Mouse (Mus musculus): ENCODE results near the gene Smok2a. TPM values are rescaled to one million over a fixed set of nuclear protein-coding genes. Genes with fewer than 3 reads are reported as not detected.
"Not testable (repeated sequence)": the region's sequence is repeated elsewhere in the genome, so short reads cannot be mapped to it uniquely, and the experiment has no call there.

Gene Smok2a
- polyA plus RNA-seq (2015; fragmentation: Nextera tagmentation; extraction: Ambion mirVana), result not detected in 2 replicates

DNA sequence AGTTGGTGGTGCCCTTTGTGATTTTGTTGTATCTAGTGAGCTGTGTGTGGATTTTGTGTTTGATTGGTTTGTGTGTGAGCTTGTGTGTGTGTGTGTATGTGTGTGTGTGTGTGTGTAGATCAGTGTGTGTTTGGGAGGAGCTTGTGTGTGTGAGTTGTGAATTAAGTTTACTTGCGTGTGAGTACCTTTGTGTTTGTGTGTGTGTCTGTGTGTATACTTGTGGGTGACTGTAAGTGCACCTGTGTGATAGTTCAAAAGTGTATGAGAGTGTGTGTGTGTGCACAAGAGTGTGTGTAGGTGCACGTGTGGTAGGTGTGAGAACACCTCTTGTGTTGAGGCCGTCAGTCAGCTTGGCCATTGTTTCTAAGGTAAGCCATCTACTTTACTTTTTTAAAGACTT is at the start of gene Smok2a:
Gene Smok2a, plus strand, starts transcription at position 301 of the 400 bp plus-strand sequence.
- no peaks in the 10 kb centered on the region for H3K36me3 ChIP-seq (ENCODE audit: control insufficient read depth, insufficient read depth)
- TF ChIP-seq CTCF (IDR thresholded peaks at IDR 0.05; ENCODE audit: low read depth), result no peak
- no peaks in the 10 kb centered on the region for H3K4me1 ChIP-seq (replicated peaks; ENCODE audit: control insufficient read depth, insufficient read depth, low read length)
- no peak for ATAC-seq
- H3K27me3 ChIP-seq (replicated peaks; ENCODE audit: control insufficient read depth, insufficient read depth, low read length), result no peaks in the 10 kb centered on the region
- H3K4me3 ChIP-seq (ENCODE audit: low read depth, low read length), result no peak within 1 kb of the TSS
- H3K27ac ChIP-seq (ENCODE audit: low read depth, low read length), result no peak within 1 kb of the TSS
- H3K9ac ChIP-seq (ENCODE audit: low read depth, low read length), result no peak within 1 kb of the TSS
- H3K9me3 ChIP-seq (ENCODE audit: control insufficient read depth), result peaks cover 79% of the 10 kb centered on the region
- no peak within 1 kb of the TSS for H3K4me2 ChIP-seq (replicated peaks; ENCODE audit: low read depth)
- 83% methylated on average over 3 of the region's 3 CpGs for WGBS

DNA sequence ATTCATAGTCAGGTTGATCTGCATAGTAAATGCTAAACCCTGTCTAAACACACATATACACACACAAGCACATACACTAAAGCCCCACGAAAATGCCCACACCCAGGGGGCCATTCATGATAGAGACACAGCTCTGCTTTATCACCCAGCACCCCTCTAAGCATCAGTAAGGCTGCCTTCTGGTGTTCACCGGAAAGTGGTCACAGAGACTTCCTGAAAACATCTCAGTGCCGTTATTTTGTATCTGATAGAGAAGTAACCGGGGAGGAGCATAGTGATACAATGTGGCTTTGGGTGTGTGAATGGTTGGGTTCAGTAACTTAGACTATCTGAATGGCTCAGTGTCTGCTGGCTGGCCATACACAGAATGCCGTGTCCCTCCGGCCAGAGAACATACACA is 47.4 kb upstream of the Smok2a start:
- not testable (repeated sequence) for H3K4me2 ChIP-seq (replicated peaks; ENCODE audit: low read depth); H3K27ac ChIP-seq (ENCODE audit: low read depth, low read length); H3K9ac ChIP-seq (ENCODE audit: low read depth, low read length); H3K9me3 ChIP-seq (ENCODE audit: control insufficient read depth); H3K4me1 ChIP-seq (replicated peaks; ENCODE audit: control insufficient read depth, insufficient read depth, low read length); H3K36me3 ChIP-seq (ENCODE audit: control insufficient read depth, insufficient read depth); ATAC-seq; H3K27me3 ChIP-seq (replicated peaks; ENCODE audit: control insufficient read depth, insufficient read depth, low read length); H3K4me3 ChIP-seq (ENCODE audit: low read depth, low read length)
- WGBS, result 86% methylated on average over 6 of the region's 6 CpGs

DNA sequence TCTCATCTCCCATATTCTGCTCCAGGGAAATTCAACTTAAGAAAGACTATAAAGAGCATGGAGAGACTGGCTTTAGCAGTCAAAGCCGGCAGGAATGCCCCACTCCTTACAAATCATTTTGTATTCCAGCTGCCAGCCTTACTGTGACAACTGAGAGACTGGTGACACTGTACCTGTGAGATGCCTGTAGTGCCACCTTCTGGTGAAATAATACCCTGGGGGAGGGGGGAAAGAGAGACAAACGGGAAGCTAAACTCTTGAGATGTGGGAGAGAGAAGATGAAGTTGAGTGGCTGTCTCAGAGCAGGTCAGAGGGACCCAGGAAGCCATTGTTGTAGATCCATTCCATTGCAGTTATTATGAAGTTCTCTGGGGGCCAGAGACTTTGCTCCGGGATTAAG is 47.0 kb upstream of the Smok2a start:
- ATAC-seq; H3K4me2 ChIP-seq (replicated peaks; ENCODE audit: low read depth); H3K27me3 ChIP-seq (replicated peaks; ENCODE audit: control insufficient read depth, insufficient read depth, low read length); H3K9ac ChIP-seq (ENCODE audit: low read depth, low read length); H3K4me1 ChIP-seq (replicated peaks; ENCODE audit: control insufficient read depth, insufficient read depth, low read length); H3K4me3 ChIP-seq (ENCODE audit: low read depth, low read length); H3K27ac ChIP-seq (ENCODE audit: low read depth, low read length); H3K9me3 ChIP-seq (ENCODE audit: control insufficient read depth); H3K36me3 ChIP-seq (ENCODE audit: control insufficient read depth, insufficient read depth): not testable (repeated sequence)
- WGBS, result 67% methylated on average over 1 of the region's 3 CpGs
- peak; percentile 15; the same call in 1 of the 2 replicates for TF ChIP-seq CTCF (IDR thresholded peaks at IDR 0.05; ENCODE audit: low read depth)

DNA sequence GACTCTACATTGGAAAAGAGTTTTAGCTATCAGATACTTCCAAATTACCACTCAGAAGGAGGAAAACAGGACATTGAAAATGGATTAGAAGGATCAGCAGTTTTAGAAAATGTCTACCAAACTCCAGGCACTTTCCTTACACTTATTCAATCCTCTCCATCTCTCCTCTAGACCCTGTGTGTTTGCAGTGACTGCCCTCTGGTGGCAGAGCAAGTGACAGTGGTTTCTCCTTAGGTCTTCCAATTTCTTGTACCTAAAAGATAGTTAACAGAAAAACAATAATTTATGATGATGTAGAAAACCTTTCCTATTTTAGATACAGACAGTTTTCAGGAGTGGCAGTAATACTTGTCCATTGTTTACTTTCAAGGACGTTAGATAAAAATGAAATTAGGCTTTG is 45.4 kb upstream of the Smok2a start:
- not testable (repeated sequence) for H3K4me1 ChIP-seq (replicated peaks; ENCODE audit: control insufficient read depth, insufficient read depth, low read length); H3K36me3 ChIP-seq (ENCODE audit: control insufficient read depth, insufficient read depth); H3K27ac ChIP-seq (ENCODE audit: low read depth, low read length); H3K4me2 ChIP-seq (replicated peaks; ENCODE audit: low read depth); H3K4me3 ChIP-seq (ENCODE audit: low read depth, low read length); H3K27me3 ChIP-seq (replicated peaks; ENCODE audit: control insufficient read depth, insufficient read depth, low read length); ATAC-seq; H3K9ac ChIP-seq (ENCODE audit: low read depth, low read length); H3K9me3 ChIP-seq (ENCODE audit: control insufficient read depth)
- no CpG with 5 or more reads among the region's 1 CpGs for WGBS

DNA sequence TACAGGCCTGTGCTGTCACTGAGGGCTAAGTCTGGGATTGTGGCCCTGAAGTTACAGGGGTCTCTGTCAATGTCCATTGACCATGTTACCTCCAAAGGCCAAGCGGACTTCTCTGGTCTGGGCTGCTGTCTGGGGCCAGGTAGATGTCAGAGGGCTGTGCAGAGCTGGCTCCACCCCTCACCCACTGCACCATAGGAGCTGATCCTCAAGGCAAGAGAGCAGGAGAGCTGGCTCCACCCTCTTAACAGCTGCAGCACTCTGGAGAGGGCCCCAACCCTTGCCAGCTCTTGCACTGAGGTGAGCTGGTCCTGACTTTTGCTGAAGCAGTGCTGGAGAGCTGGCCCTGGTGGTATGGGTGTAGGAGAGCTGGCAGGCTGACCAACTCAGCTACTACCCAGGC is 43.2 kb upstream of the Smok2a start:
- H3K9ac ChIP-seq (ENCODE audit: low read depth, low read length); H3K9me3 ChIP-seq (ENCODE audit: control insufficient read depth); H3K27me3 ChIP-seq (replicated peaks; ENCODE audit: control insufficient read depth, insufficient read depth, low read length); H3K4me1 ChIP-seq (replicated peaks; ENCODE audit: control insufficient read depth, insufficient read depth, low read length); H3K4me2 ChIP-seq (replicated peaks; ENCODE audit: low read depth); ATAC-seq; H3K27ac ChIP-seq (ENCODE audit: low read depth, low read length); H3K36me3 ChIP-seq (ENCODE audit: control insufficient read depth, insufficient read depth); H3K4me3 ChIP-seq (ENCODE audit: low read depth, low read length): not testable (repeated sequence)
- WGBS, result 48% methylated on average over 1 of the region's 1 CpGs

DNA sequence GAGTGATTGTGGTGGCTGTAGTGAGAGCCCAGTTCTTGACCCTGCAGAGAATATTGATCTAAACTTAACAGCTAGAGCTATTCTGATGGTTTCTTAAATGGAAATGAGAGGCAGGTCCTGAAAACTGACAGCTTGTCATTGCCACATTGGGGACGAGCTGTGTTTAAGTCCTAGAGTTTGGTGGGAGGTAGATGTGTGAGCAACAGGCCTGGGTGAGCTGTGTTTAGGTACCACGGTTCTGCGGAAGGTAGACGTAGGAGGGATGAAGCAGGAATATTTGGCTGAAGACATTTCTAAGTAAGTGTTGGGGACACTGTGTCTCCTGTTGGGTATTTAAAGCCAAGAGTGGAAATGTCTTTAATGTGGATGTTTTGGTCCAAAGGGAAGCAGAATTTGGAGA is 42.0 kb upstream of the Smok2a start:
- H3K27me3 ChIP-seq (replicated peaks; ENCODE audit: control insufficient read depth, insufficient read depth, low read length); H3K9ac ChIP-seq (ENCODE audit: low read depth, low read length); ATAC-seq; H3K27ac ChIP-seq (ENCODE audit: low read depth, low read length); H3K4me1 ChIP-seq (replicated peaks; ENCODE audit: control insufficient read depth, insufficient read depth, low read length); H3K4me2 ChIP-seq (replicated peaks; ENCODE audit: low read depth); H3K9me3 ChIP-seq (ENCODE audit: control insufficient read depth); H3K4me3 ChIP-seq (ENCODE audit: low read depth, low read length); H3K36me3 ChIP-seq (ENCODE audit: control insufficient read depth, insufficient read depth): not testable (repeated sequence)
- 87% methylated on average over 4 of the region's 4 CpGs for WGBS

DNA sequence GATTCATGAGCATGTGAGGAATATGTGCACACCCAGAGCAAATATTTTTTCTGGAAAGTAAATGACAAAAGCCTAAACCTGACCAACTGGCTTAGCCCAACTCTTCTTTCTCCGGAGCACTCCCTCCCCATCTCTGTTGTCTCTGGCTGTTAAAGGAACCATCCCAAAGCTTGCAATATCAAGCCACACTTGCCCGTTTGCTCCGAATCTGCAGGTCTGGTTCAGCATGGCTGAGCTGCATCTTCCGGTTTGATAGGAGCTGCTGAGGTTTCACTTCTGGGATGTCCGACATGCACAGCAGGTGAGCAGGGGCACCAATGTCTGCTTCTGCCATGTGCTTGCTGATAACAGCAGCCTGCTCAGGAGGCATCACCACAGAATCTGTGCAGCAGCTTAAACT is 40.5 kb upstream of the Smok2a start:
- H3K27ac ChIP-seq (ENCODE audit: low read depth, low read length); H3K4me1 ChIP-seq (replicated peaks; ENCODE audit: control insufficient read depth, insufficient read depth, low read length); H3K9ac ChIP-seq (ENCODE audit: low read depth, low read length); H3K36me3 ChIP-seq (ENCODE audit: control insufficient read depth, insufficient read depth); H3K4me2 ChIP-seq (replicated peaks; ENCODE audit: low read depth); ATAC-seq; H3K27me3 ChIP-seq (replicated peaks; ENCODE audit: control insufficient read depth, insufficient read depth, low read length); H3K4me3 ChIP-seq (ENCODE audit: low read depth, low read length): not testable (repeated sequence)
- H3K9me3 ChIP-seq (ENCODE audit: control insufficient read depth), result peaks cover 11% of the 10 kb centered on the region; the same call in 1 of the 2 replicates
- WGBS, result 88% methylated on average over 5 of the region's 5 CpGs

DNA sequence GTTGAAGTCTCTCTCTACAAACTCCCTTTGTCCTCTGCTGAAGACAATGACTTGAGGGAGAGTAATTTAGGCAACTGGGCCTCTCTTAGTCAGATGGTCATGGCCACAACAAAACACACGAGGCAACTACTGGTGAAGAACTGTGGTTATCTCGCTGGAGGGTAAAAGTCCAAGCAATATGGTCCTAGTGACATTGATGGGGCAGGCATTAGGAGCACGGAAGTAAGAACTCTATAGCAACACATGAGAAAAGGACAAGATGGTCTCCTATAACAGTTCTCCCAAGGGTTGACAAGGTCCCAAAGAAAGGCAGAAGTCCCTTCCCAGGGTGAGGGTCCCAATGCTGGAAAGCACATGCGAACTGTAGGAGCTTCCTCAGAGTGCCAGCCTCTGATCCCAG is 38.3 kb upstream of the Smok2a start:
- 64% methylated on average over 2 of the region's 4 CpGs for WGBS
- not testable (repeated sequence) for H3K4me1 ChIP-seq (replicated peaks; ENCODE audit: control insufficient read depth, insufficient read depth, low read length)

DNA sequence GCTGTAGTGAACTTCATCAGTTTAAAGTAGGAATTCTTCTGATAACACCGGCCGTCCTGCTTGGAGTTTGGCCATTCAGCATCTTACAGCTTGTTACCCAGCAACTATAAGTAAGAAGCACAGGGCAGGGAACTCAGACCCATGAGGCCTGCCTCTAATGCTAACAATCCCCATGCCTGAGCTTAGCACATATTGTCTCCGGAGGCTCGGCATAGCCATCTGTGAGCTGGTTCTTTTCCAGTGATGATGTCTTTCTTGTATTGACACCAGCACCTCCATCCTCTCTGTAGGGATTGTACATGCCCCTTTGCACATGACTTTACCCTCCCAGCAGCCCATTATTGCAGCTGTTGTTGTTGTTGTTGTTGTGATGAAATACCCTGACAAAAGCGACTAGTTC is 36.5 kb upstream of the Smok2a start:
- not testable (repeated sequence) for H3K27me3 ChIP-seq (replicated peaks; ENCODE audit: control insufficient read depth, insufficient read depth, low read length); ATAC-seq; H3K36me3 ChIP-seq (ENCODE audit: control insufficient read depth, insufficient read depth); H3K4me2 ChIP-seq (replicated peaks; ENCODE audit: low read depth); H3K4me3 ChIP-seq (ENCODE audit: low read depth, low read length); H3K4me1 ChIP-seq (replicated peaks; ENCODE audit: control insufficient read depth, insufficient read depth, low read length); H3K9ac ChIP-seq (ENCODE audit: low read depth, low read length); H3K27ac ChIP-seq (ENCODE audit: low read depth, low read length)
- 92% methylated on average over 4 of the region's 5 CpGs for WGBS
- H3K9me3 ChIP-seq (ENCODE audit: control insufficient read depth), result peaks cover 14% of the 10 kb centered on the region; the same call in 1 of the 2 replicates

More for the DNA sequence above, 38.3 kb upstream of the Smok2a start:
- not testable (repeated sequence) for H3K4me3 ChIP-seq (ENCODE audit: low read depth, low read length); H3K27ac ChIP-seq (ENCODE audit: low read depth, low read length); H3K36me3 ChIP-seq (ENCODE audit: control insufficient read depth, insufficient read depth); H3K27me3 ChIP-seq (replicated peaks; ENCODE audit: control insufficient read depth, insufficient read depth, low read length); H3K9ac ChIP-seq (ENCODE audit: low read depth, low read length); H3K4me2 ChIP-seq (replicated peaks; ENCODE audit: low read depth)
- peaks cover 11% of the 10 kb centered on the region; the same call in 1 of the 2 replicates for H3K9me3 ChIP-seq (ENCODE audit: control insufficient read depth)
- ATAC-seq, result peak; percentile 51; the same call in 1 of the 2 replicates

DNA sequence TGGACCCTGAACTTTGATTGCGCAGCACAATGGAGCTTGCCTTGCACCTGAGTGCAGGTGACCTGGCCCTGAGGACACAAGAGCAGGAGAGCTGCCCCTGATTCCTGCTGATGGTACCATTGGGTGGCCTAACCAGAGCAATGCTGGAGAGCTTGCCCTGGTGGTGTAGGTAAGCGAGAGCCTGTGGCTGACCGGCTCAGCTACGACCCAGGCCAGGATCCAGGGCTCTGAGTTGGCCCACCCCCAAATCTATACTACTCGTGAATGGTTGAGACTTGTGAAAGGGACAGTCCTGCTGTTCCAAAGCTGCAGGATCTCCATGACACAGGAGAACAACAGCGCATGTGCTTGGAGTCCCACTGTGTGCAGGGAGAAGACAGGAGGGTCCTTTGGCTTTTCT is 34.4 kb upstream of the Smok2a start:
- not testable (repeated sequence) for H3K4me2 ChIP-seq (replicated peaks; ENCODE audit: low read depth); H3K27ac ChIP-seq (ENCODE audit: low read depth, low read length); ATAC-seq; H3K4me3 ChIP-seq (ENCODE audit: low read depth, low read length); H3K9me3 ChIP-seq (ENCODE audit: control insufficient read depth); H3K27me3 ChIP-seq (replicated peaks; ENCODE audit: control insufficient read depth, insufficient read depth, low read length); H3K4me1 ChIP-seq (replicated peaks; ENCODE audit: control insufficient read depth, insufficient read depth, low read length); H3K36me3 ChIP-seq (ENCODE audit: control insufficient read depth, insufficient read depth); H3K9ac ChIP-seq (ENCODE audit: low read depth, low read length)
- 81% methylated on average over 6 of the region's 6 CpGs for WGBS
